Mouse (Mus musculus) liver, embryonic 16.5 days (tissue): ENCODE results near the gene Nkx6-1. TPM values are rescaled to one million over a fixed set of nuclear protein-coding genes. Genes with fewer than 3 reads are reported as not detected.

Source experiments
- ATAC-seq: fragments of 200-750 bp; cut with Nextera tagmentation; 2 replicates; pipeline ENCODE4 v1.8.0; 2017; ENCODE audit warnings: low read depth, mild to moderate bottlenecking, moderate number of reproducible peaks, moderate library complexity
- H3K27ac ChIP-seq: fragments of 300-500 bp; sonication (generic); 2 replicates; pipeline ENCODE4 v1.5.1; 2014; ENCODE audit warnings: mild to moderate bottlenecking, low read length
- H3K27me3 ChIP-seq: fragments of 300-500 bp; sonication (generic); 2 replicates; pipeline ENCODE4 v1.6.1; 2014; ENCODE audit warnings: low read depth, low read length, mixed read lengths; ENCODE audit not compliant: control insufficient read depth, insufficient read depth
- H3K36me3 ChIP-seq: fragments of 300-500 bp; sonication (generic); 2 replicates; pipeline ENCODE4 v1.6.1; 2014; ENCODE audit warnings: mild to moderate bottlenecking; ENCODE audit not compliant: control insufficient read depth, insufficient read depth
- H3K4me1 ChIP-seq: fragments of 300-500 bp; sonication (generic); 2 replicates; pipeline ENCODE4 v1.6.1; 2014; ENCODE audit warnings: low read depth, low read length, mixed read lengths; ENCODE audit not compliant: control insufficient read depth
- H3K4me2 ChIP-seq: fragments of 300-500 bp; sonication (generic); 2 replicates; pipeline ENCODE4 v1.6.1; 2014; ENCODE audit warnings: low read depth, low read length, mixed read lengths
- H3K4me3 ChIP-seq: fragments of 300-500 bp; sonication (generic); 2 replicates; pipeline ENCODE4 v1.5.1; 2014; ENCODE audit warnings: low read depth, mild to moderate bottlenecking, low read length
- H3K9ac ChIP-seq: fragments of 300-500 bp; sonication (generic); 2 replicates; pipeline ENCODE4 v1.6.1; 2014; ENCODE audit warnings: low read depth, low read length
- H3K9me3 ChIP-seq: fragments of 300-500 bp; sonication (generic); replicated peaks from 2 replicates; pipeline ENCODE4 v1.6.1; 2016; ENCODE audit warnings: low read length; ENCODE audit not compliant: control insufficient read depth
- WGBS: fragments of 180-500 bp; shearing (Covaris S2); extraction: QIAGEN DNeasy Blood & Tissue Kit; methylation state at CpG from one replicate; pipeline ENCODE4 v1.1.7; 2014; ENCODE audit not compliant: insufficient replicate concordance; 5-methylcytosine and 5-hydroxymethylcytosine counted together
- polyA plus RNA-seq: library from polyadenylated mRNA; unstranded; fragments of >200 nt; fragmentation: Nextera tagmentation; extraction: Ambion mirVana; gene quantifications from 2 replicates; pipeline ENCODE4 v1.2.1, GENCODE M21; 2015

Gene Nkx6-1
- polyA plus RNA-seq, 1 experiment from 2014 or later = not detected

- 1% methylated on average over 23 of the region's 23 CpGs for WGBS
- Histone ChIP-seq H3K4me3 (no peak overlapping the region), H3K27me3 (peaks cover 98% of the 10 kb centered on the region), H3K4me1 (peaks cover 14% of the 10 kb centered on the region), H3K4me2 (0 out of 2 replicates have a peak overlapping the region, but pooled peaks have one; percentile 1), H3K9me3 (0 out of 2 replicates have a peak, but pooled peaks cover 2% of the 10 kb centered on the region), H3K36me3 (no peaks in the 10 kb centered on the region), H3K27ac (no peak overlapping the region), H3K9ac (no peak overlapping the region)
- no peak for ATAC-seq
Measured at GRCm38 (mm10) chr5:101663176-101663575, 1.6 kb downstream of the Nkx6-1 start.

- Histone ChIP-seq H3K36me3 (no peaks in the 10 kb centered on the region), H3K4me1 (peaks cover 14% of the 10 kb centered on the region), H3K4me2 (no peak overlapping the region), H3K27ac (no peak overlapping the region), H3K4me3 (no peak overlapping the region), H3K27me3 (peaks cover 96% of the 10 kb centered on the region), H3K9me3 (0 out of 2 replicates have a peak, but pooled peaks cover 2% of the 10 kb centered on the region), H3K9ac (no peak overlapping the region)
- WGBS = 4% methylated on average over 8 of the region's 8 CpGs
- ATAC-seq = no peak
Measured at GRCm38 (mm10) chr5:101662485-101662884, 2.3 kb downstream of the Nkx6-1 start.

GRCm38 (mm10) chr5:101661561-101662211 lies 3.1 kb downstream of the Nkx6-1 start:
- ATAC-seq = no peak
- Histone ChIP-seq H3K9me3 (0 out of 2 replicates have a peak, but pooled peaks cover 2% of the 10 kb centered on the region), H3K36me3 (no peaks in the 10 kb centered on the region), H3K9ac (no peak overlapping the region), H3K27ac (no peak overlapping the region), H3K27me3 (peaks cover 96% of the 10 kb centered on the region), H3K4me2 (no peak overlapping the region), H3K4me3 (no peak overlapping the region), H3K4me1 (peaks cover 14% of the 10 kb centered on the region)
- WGBS = 2% methylated on average over 25 of the region's 25 CpGs

GRCm38 (mm10) chr5:101660666-101661065 lies 4.1 kb downstream of the Nkx6-1 start:
- H3K27ac ChIP-seq = no peak overlapping the region
- H3K36me3 ChIP-seq = no peaks in the 10 kb centered on the region
- H3K4me2 ChIP-seq = no peak overlapping the region
- WGBS = 4% methylated on average over 3 of the region's 3 CpGs
- H3K4me3 ChIP-seq = no peak overlapping the region
- H3K4me1 ChIP-seq = peaks cover 14% of the 10 kb centered on the region
- H3K9me3 ChIP-seq = 0 out of 2 replicates have a peak, but pooled peaks cover 2% of the 10 kb centered on the region
- H3K9ac ChIP-seq = no peak overlapping the region
- ATAC-seq = no peak
- H3K27me3 ChIP-seq = peaks cover 96% of the 10 kb centered on the region

DNA sequence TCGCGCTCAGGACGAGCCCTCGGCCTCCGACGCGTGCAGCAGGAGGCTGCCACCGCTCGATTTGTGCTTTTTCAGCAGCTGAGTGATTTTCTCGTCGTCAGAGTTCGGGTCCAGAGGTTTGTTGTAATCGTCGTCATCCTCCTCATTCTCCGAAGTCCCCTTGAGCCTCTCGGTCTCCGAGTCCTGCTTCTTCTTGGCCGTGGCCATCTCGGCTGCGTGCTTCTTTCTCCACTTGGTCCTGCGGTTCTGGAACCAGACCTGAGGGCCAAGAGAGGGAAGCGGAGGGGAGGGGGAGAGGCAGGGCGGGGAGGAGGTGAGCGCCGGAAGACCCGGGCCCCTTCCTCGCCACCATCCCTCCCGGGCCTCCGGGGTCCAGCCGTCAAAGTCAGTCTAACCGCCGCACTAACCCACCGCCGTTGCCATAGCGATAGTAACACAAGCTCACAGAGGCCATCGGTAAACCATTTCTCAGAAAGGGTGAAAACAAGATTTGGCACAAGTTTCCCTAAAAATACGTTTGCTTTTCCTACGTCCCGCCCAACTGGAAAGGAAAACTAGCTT lies 5.3 kb downstream of the Nkx6-1 start:
- no peak overlapping the region for H3K4me2 ChIP-seq
- under 1% methylated on average over 39 of the region's 39 CpGs for WGBS
- H3K27me3 ChIP-seq = peaks cover 88% of the 10 kb centered on the region
- no peaks in the 10 kb centered on the region for H3K9me3 ChIP-seq
- no peak overlapping the region for H3K9ac ChIP-seq
- H3K4me1 ChIP-seq = peaks cover 8% of the 10 kb centered on the region
- ATAC-seq = no peak
- H3K36me3 ChIP-seq = no peaks in the 10 kb centered on the region
- no peak overlapping the region for H3K27ac ChIP-seq
- no peak overlapping the region for H3K4me3 ChIP-seq

- no peak for ATAC-seq
Measured at GRCm38 (mm10) chr5:101658984-101659290, 5.9 kb downstream of the Nkx6-1 start.

GRCm38 (mm10) chr5:101658188-101658983 lies 6.4 kb downstream of the Nkx6-1 start:
- WGBS = 3% methylated on average over 21 of the region's 21 CpGs
- Histone ChIP-seq H3K4me2 (no peak overlapping the region), H3K27ac (no peak overlapping the region), H3K9ac (no peak overlapping the region), H3K27me3 (peaks cover 82% of the 10 kb centered on the region), H3K36me3 (no peaks in the 10 kb centered on the region), H3K9me3 (no peaks in the 10 kb centered on the region), H3K4me1 (no peaks in the 10 kb centered on the region; the same call in 1 of the 2 replicates), H3K4me3 (no peak overlapping the region)
- ATAC-seq = no peak

More at GRCm38 (mm10) chr5:101658984-101659290, 5.9 kb downstream of the Nkx6-1 start:
- H3K4me2 ChIP-seq = no peak overlapping the region
- no peak overlapping the region for H3K27ac ChIP-seq
- peaks cover 85% of the 10 kb centered on the region for H3K27me3 ChIP-seq
- no peak overlapping the region for H3K4me3 ChIP-seq
- WGBS = 2% methylated on average over 23 of the region's 23 CpGs
- no peaks in the 10 kb centered on the region for H3K36me3 ChIP-seq
- no peak overlapping the region for H3K9ac ChIP-seq
- H3K9me3 ChIP-seq = no peaks in the 10 kb centered on the region
- H3K4me1 ChIP-seq = peaks cover 5% of the 10 kb centered on the region

GRCm38 (mm10) chr5:101657698-101658097 lies 7.1 kb downstream of the Nkx6-1 start:
- H3K9me3 ChIP-seq = no peaks in the 10 kb centered on the region
- H3K27me3 ChIP-seq = peaks cover 77% of the 10 kb centered on the region
- no peak overlapping the region for H3K9ac ChIP-seq
- no peak overlapping the region for H3K4me2 ChIP-seq
- ATAC-seq = no peak
- no peak overlapping the region for H3K27ac ChIP-seq
- WGBS = 2% methylated on average over 10 of the region's 10 CpGs
- H3K4me3 ChIP-seq = no peak overlapping the region
- H3K36me3 ChIP-seq = no peaks in the 10 kb centered on the region
- H3K4me1 ChIP-seq = no peaks in the 10 kb centered on the region

- H3K4me2 ChIP-seq = no peak overlapping the region
- H3K27ac ChIP-seq = no peak overlapping the region
- no peak overlapping the region for H3K9ac ChIP-seq
- 21% methylated on average over 3 of the region's 3 CpGs for whole genome bisulfite sequencing
- peaks cover 61% of the 10 kb centered on the region for H3K27me3 ChIP-seq
- no peaks in the 10 kb centered on the region for H3K36me3 ChIP-seq
- ATAC-seq = no peak
- no peak overlapping the region for H3K4me3 ChIP-seq
- H3K9me3 ChIP-seq = no peaks in the 10 kb centered on the region
- H3K4me1 ChIP-seq = no peaks in the 10 kb centered on the region
Measured at GRCm38 (mm10) chr5:101656107-101656506, 8.7 kb downstream of the Nkx6-1 start.
